Mouse (Mus musculus) kidney, adult 2 months (tissue): Measurements from ENCODE around the gene Gm21905.

ENCODE experiments used
- CTCF ChIP-seq: fragments of 200-500 bp; conservative IDR thresholded peaks from 2 replicates; pipeline ENCODE4 v1.5.1; 2011; ENCODE audit warnings: low read depth, mild to moderate bottlenecking, control low read depth, low read length, moderate library complexity, mixed read lengths; ENCODE audit not compliant: insufficient read depth, insufficient read length
- POLR2A ChIP-seq: fragments of 200-500 bp; IDR thresholded peaks from one replicate; pipeline ENCODE4 v1.6.1; 2011; ENCODE audit warnings: low read depth, low read length, control low read depth

GRCm38 (mm10) chr5:67946321-67946720 is at the start of gene Gm21905:
- TF ChIP-seq CTCF (no peak), POLR2A (no peak)
